Mouse (Mus musculus): ENCODE results near the gene Stx5a. TPM values are rescaled to one million over a fixed set of nuclear protein-coding genes. Genes with fewer than 3 reads are reported as not detected.

The Stx5a gene
- polyA plus RNA-seq (2014; fragmentation: Nextera tagmentation; extraction: Ambion mirVana), result 114 and 128 TPM in 2 replicates

- Histone ChIP-seq H3K4me2 (replicated peaks; ENCODE audit: low read depth, low read length) (peak within 1 kb of the TSS; percentile 94), H3K4me1 (ENCODE audit: control insufficient read depth, insufficient read depth, low read length) (peaks cover 17% of the 10 kb centered on the region; the same call in 1 of the 2 replicates), H3K4me3 (ENCODE audit: low read length) (peak within 1 kb of the TSS; percentile 76), H3K9me3 (ENCODE audit: control insufficient read depth, low read length) (no peaks in the 10 kb centered on the region), H3K27ac (ENCODE audit: low read depth, low read length) (peak within 1 kb of the TSS; percentile 98), H3K9ac (ENCODE audit: low read depth, low read length) (peak within 1 kb of the TSS; percentile 93), H3K36me3 (ENCODE audit: control insufficient read depth, insufficient read depth, low read length) (peaks cover 68% of the 10 kb centered on the region), H3K27me3 (ENCODE audit: control insufficient read depth, insufficient read depth, low read length) (no peaks in the 10 kb centered on the region)
- under 1% methylated on average over 36 of the region's 36 CpGs for WGBS
- ATAC-seq (ENCODE audit: low FRiP score, low TSS enrichment), result peak; percentile 98
Observed at GRCm38 (mm10) chr19:8741243-8741869, at the start of gene Stx5a. Stx5a (plus strand) TSS chr19:8741413.

GRCm38 (mm10) chr19:8691871-8692539, 49.2 kb upstream of the Stx5a start:
- H3K4me3 ChIP-seq (ENCODE audit: low read length), result no peak overlapping the region
- H3K9ac ChIP-seq (ENCODE audit: low read depth, low read length), result no peak overlapping the region
- no peaks in the 10 kb centered on the region for H3K4me1 ChIP-seq (ENCODE audit: control insufficient read depth, insufficient read depth, low read length)
- H3K36me3 ChIP-seq (ENCODE audit: control insufficient read depth, insufficient read depth, low read length), result no peaks in the 10 kb centered on the region
- no peak overlapping the region for H3K4me2 ChIP-seq (replicated peaks; ENCODE audit: low read depth, low read length)
- ATAC-seq (ENCODE audit: low FRiP score, low TSS enrichment), result no peak
- no peaks in the 10 kb centered on the region for H3K27me3 ChIP-seq (ENCODE audit: control insufficient read depth, insufficient read depth, low read length)
- no peak overlapping the region for H3K27ac ChIP-seq (ENCODE audit: low read depth, low read length)
- 71% methylated on average over 9 of the region's 9 CpGs for WGBS
- H3K9me3 ChIP-seq (ENCODE audit: control insufficient read depth, low read length), result no peaks in the 10 kb centered on the region

- no peak overlapping the region for H3K9ac ChIP-seq (ENCODE audit: low read depth, low read length)
- ATAC-seq (ENCODE audit: low FRiP score, low TSS enrichment), result no peak
- H3K36me3 ChIP-seq (ENCODE audit: control insufficient read depth, insufficient read depth, low read length), result no peaks in the 10 kb centered on the region
- H3K4me3 ChIP-seq (ENCODE audit: low read length), result no peak overlapping the region
- no peak overlapping the region for H3K4me2 ChIP-seq (replicated peaks; ENCODE audit: low read depth, low read length)
- no peaks in the 10 kb centered on the region for H3K27me3 ChIP-seq (ENCODE audit: control insufficient read depth, insufficient read depth, low read length)
- 66% methylated on average over 5 of the region's 5 CpGs for WGBS
- no peaks in the 10 kb centered on the region for H3K9me3 ChIP-seq (ENCODE audit: control insufficient read depth, low read length)
- H3K4me1 ChIP-seq (ENCODE audit: control insufficient read depth, insufficient read depth, low read length), result no peaks in the 10 kb centered on the region
- H3K27ac ChIP-seq (ENCODE audit: low read depth, low read length), result no peak overlapping the region
Observed at GRCm38 (mm10) chr19:8692740-8693139, 48.5 kb upstream of the Stx5a start.

- Histone ChIP-seq H3K4me1 (ENCODE audit: control insufficient read depth, insufficient read depth, low read length) (no peaks in the 10 kb centered on the region), H3K36me3 (ENCODE audit: control insufficient read depth, insufficient read depth, low read length) (no peaks in the 10 kb centered on the region), H3K4me2 (replicated peaks; ENCODE audit: low read depth, low read length) (no peak overlapping the region), H3K9ac (ENCODE audit: low read depth, low read length) (no peak overlapping the region), H3K9me3 (ENCODE audit: control insufficient read depth, low read length) (no peaks in the 10 kb centered on the region), H3K27ac (ENCODE audit: low read depth, low read length) (no peak overlapping the region), H3K4me3 (ENCODE audit: low read length) (no peak overlapping the region), H3K27me3 (ENCODE audit: control insufficient read depth, insufficient read depth, low read length) (no peaks in the 10 kb centered on the region)
- ATAC-seq (ENCODE audit: low FRiP score, low TSS enrichment), result peak; percentile 53; the same call in 1 of the 2 replicates
- 60% methylated on average over 5 of the region's 6 CpGs for WGBS
Observed at GRCm38 (mm10) chr19:8695330-8695729, 45.9 kb upstream of the Stx5a start.

- 78% methylated on average over 9 of the region's 9 CpGs for whole genome bisulfite sequencing
- no peaks in the 10 kb centered on the region for H3K36me3 ChIP-seq (ENCODE audit: control insufficient read depth, insufficient read depth, low read length)
- ATAC-seq (ENCODE audit: low FRiP score, low TSS enrichment), result no peak
Observed at GRCm38 (mm10) chr19:8699652-8700051, 41.6 kb upstream of the Stx5a start.

GRCm38 (mm10) chr19:8702458-8702857, 38.8 kb upstream of the Stx5a start:
- 57% methylated on average over 3 of the region's 3 CpGs for WGBS
- H3K36me3 ChIP-seq (ENCODE audit: control insufficient read depth, insufficient read depth, low read length), result peaks cover 13% of the 10 kb centered on the region
- H3K27me3 ChIP-seq (ENCODE audit: control insufficient read depth, insufficient read depth, low read length), result no peaks in the 10 kb centered on the region
- H3K4me1 ChIP-seq (ENCODE audit: control insufficient read depth, insufficient read depth, low read length), result 0 out of 2 replicates have a peak, but pooled peaks cover 4% of the 10 kb centered on the region
- H3K4me3 ChIP-seq (ENCODE audit: low read length), result no peak overlapping the region
- ATAC-seq (ENCODE audit: low FRiP score, low TSS enrichment), result no peak
- H3K9ac ChIP-seq (ENCODE audit: low read depth, low read length), result no peak overlapping the region
- H3K4me2 ChIP-seq (replicated peaks; ENCODE audit: low read depth, low read length), result no peak overlapping the region
- no peak overlapping the region for H3K27ac ChIP-seq (ENCODE audit: low read depth, low read length)
- no peaks in the 10 kb centered on the region for H3K9me3 ChIP-seq (ENCODE audit: control insufficient read depth, low read length)

More at GRCm38 (mm10) chr19:8699652-8700051, 41.6 kb upstream of the Stx5a start:
- Histone ChIP-seq H3K4me2 (replicated peaks; ENCODE audit: low read depth, low read length) (no peak overlapping the region), H3K4me3 (ENCODE audit: low read length) (no peak overlapping the region), H3K9ac (ENCODE audit: low read depth, low read length) (no peak overlapping the region), H3K27me3 (ENCODE audit: control insufficient read depth, insufficient read depth, low read length) (no peaks in the 10 kb centered on the region), H3K9me3 (ENCODE audit: control insufficient read depth, low read length) (no peaks in the 10 kb centered on the region), H3K27ac (ENCODE audit: low read depth, low read length) (no peak overlapping the region), H3K4me1 (ENCODE audit: control insufficient read depth, insufficient read depth, low read length) (0 out of 2 replicates have a peak, but pooled peaks cover 4% of the 10 kb centered on the region)

GRCm38 (mm10) chr19:8703571-8703970, 37.6 kb upstream of the Stx5a start:
- WGBS, result 85% methylated on average over 3 of the region's 4 CpGs
- H3K27ac ChIP-seq (ENCODE audit: low read depth, low read length), result no peak overlapping the region
- 0 out of 2 replicates have a peak, but pooled peaks cover 4% of the 10 kb centered on the region for H3K4me1 ChIP-seq (ENCODE audit: control insufficient read depth, insufficient read depth, low read length)
- H3K36me3 ChIP-seq (ENCODE audit: control insufficient read depth, insufficient read depth, low read length), result peaks cover 24% of the 10 kb centered on the region
- H3K4me3 ChIP-seq (ENCODE audit: low read length), result no peak overlapping the region
- no peak overlapping the region for H3K4me2 ChIP-seq (replicated peaks; ENCODE audit: low read depth, low read length)
- H3K9ac ChIP-seq (ENCODE audit: low read depth, low read length), result no peak overlapping the region
- no peak for ATAC-seq (ENCODE audit: low FRiP score, low TSS enrichment)
- H3K9me3 ChIP-seq (ENCODE audit: control insufficient read depth, low read length), result no peaks in the 10 kb centered on the region
- H3K27me3 ChIP-seq (ENCODE audit: control insufficient read depth, insufficient read depth, low read length), result no peaks in the 10 kb centered on the region

- Histone ChIP-seq H3K27me3 (ENCODE audit: control insufficient read depth, insufficient read depth, low read length) (no peaks in the 10 kb centered on the region), H3K4me1 (ENCODE audit: control insufficient read depth, insufficient read depth, low read length) (0 out of 2 replicates have a peak, but pooled peaks cover 4% of the 10 kb centered on the region), H3K27ac (ENCODE audit: low read depth, low read length) (no peak overlapping the region), H3K4me2 (replicated peaks; ENCODE audit: low read depth, low read length) (no peak overlapping the region), H3K9me3 (ENCODE audit: control insufficient read depth, low read length) (no peaks in the 10 kb centered on the region), H3K4me3 (ENCODE audit: low read length) (no peak overlapping the region), H3K9ac (ENCODE audit: low read depth, low read length) (no peak overlapping the region), H3K36me3 (ENCODE audit: control insufficient read depth, insufficient read depth, low read length) (peaks cover 40% of the 10 kb centered on the region)
- no peak for ATAC-seq (ENCODE audit: low FRiP score, low TSS enrichment)
- WGBS, result 83% methylated on average over 6 of the region's 6 CpGs
Observed at GRCm38 (mm10) chr19:8705026-8705708, 36.0 kb upstream of the Stx5a start.
